Mouse (Mus musculus): Measurements from ENCODE around the gene Hs3st3b1.

DNA sequence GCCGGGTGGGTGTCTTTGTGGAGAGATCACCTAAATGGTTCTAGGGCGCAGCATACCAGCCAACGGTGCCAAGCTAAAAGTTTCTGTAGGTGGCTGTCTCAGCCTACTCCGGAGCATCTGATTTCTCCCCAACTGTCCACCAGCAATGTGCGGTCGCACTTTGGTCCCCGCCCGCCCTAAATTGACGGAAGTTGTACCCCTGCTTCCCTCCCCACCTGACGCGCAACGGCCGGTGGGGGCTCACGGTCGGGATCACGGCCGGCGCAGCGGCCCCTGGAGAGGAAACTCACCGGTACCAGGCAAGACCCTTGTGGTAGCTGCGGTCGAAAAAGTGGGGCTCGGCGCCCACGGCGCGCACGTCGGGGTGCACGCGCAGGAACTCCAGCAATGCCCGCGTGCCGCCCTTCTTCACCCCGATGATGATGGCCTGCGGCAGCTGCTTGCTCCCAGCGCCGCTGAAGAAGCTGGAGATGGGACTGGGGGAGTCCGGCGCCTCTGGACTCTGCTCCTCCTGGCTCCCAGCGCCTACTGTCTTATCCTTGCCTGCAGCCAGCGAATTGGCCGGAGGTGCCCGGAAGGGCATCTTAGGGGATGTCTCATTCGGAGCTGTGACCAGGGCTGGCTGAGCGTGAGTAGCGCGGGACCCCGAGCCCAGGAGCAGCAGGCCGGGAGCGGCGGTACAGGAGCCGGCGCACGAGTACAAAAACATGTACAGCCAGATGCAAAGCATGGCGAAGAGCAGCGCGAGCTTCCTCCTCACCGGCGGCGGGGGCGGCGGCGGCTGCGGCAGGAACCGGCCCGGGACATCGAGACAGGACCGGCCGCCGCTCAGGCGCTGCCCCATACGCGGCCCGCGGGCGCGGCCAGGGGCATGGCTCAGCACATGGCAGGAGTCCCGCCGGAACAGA is 792 bp downstream of the Hs3st3b1 start:
- TF ChIP-seq CTCF (IDR thresholded peaks at IDR 0.05; ENCODE audit: extremely low read depth, insufficient read depth, low read length) (no peak), POLR2A (IDR thresholded peaks at IDR 0.05; ENCODE audit: extremely low read depth, insufficient read depth, low read length) (no peak)

Data from cortical plate, adult 2 months (tissue).